Mouse (Mus musculus): ENCODE measurements around the gene Adgre4.
"Not testable (repeated sequence)": the region's sequence is repeated elsewhere in the genome, so short reads cannot be mapped to it uniquely, and the experiment has no call there.

Gene Adgre4

GRCm38 (mm10) chr17:55749786-55750185 lies at the start of gene Adgre4:
Gene Adgre4, plus strand, starts transcription at chr17:55749984.
- no peak for DNase-seq (ENCODE audit: low read depth, low spot score)

DNA sequence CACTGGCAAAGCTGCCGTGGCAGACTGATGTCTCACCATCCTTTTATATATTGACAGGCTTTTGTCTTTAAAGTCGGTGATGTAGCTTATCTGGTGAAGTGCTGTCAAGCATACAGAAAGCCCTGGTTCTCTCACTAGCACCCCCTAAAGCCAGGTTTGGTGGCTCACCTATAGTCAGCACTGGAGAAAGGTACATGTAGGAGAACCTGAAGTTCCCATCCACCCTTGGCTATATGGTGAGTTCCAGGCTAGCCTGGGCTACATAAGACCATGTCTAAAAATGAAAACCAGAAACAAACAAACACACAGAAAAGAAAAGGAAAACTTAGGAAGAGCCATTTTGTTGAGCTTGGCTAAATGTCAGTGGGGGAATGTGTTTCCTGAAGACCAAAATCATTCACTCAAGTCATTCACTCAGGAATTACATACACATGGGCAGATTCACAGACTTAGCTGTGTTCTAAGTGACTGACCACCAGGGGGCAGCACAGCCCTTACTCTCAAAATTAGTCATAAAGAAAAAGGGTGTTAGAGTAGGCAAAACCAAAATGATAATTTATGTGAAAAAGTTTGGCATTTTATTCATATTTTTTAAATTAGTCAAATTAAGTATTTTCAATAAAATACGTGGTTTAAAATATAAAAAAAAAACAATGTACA lies 47.5 kb upstream of the Adgre4 start:
- DNase-seq (ENCODE audit: low read depth, low spot score), result peak; percentile 37

DNA sequence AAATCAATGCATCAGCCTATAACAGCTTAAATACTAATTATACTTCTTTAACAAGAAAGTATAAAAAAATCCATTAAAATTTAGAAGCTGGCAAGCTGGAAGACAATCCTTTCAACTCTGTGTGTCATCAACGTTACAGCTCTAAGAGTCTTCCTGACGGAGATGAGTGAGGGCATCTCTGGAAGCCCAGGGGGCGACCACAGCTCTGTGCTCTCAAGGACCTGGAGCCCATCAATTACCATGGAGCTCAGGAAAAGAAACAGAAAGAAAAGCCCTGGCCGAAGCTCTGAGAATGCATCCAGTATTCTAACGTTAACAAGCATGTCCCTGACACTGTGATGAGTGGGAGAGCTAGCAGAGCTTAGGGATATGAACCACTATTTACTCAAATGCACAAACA lies 46.9 kb upstream of the Adgre4 start:
- no peak for DNase-seq (ENCODE audit: low read depth, low spot score)

DNA sequence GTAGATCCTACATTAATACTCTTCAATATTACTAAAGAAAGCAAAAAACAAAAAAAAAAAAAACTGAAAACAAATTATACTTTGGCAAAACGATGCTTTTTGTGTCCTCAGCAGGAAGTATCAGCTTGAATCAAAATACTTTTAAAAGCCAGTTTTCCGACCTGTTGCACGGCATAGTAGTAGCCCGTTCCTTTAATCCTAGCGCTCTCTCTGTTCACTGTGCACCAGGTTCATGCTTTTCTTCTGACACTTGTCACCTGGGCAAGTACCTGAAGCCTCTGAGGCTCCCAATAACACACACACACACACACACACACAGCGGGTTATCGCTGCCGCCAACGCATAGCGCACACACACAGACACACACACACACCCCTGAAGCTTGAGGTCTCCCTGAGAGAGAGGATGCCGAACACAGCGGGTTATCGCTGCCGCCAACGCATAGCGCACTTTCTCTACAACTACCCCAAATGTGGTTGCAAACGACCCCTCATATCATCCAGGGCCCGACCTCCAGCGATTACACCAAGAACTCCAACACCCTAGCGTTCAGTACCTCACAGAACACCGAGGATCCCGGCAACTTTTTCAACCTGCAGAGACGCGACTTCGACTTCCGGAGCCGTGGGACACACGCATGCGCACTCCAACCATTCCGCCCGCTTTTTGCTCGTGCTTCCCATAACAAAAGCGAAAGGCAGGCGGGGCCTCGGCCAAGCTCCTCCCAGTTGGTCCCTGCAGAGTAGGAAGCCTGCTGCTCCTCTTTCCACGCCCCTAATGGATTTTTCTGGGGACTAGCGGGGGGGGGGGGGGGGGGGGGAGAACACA lies 37.6 kb upstream of the Adgre4 start, which contains the start of gene Pot1b:
Pot1b (minus strand) TSS at position 645 of the 828 bp plus-strand sequence.
- DNase-seq (ENCODE audit: low read depth, low spot score), result peak; percentile 90

DNA sequence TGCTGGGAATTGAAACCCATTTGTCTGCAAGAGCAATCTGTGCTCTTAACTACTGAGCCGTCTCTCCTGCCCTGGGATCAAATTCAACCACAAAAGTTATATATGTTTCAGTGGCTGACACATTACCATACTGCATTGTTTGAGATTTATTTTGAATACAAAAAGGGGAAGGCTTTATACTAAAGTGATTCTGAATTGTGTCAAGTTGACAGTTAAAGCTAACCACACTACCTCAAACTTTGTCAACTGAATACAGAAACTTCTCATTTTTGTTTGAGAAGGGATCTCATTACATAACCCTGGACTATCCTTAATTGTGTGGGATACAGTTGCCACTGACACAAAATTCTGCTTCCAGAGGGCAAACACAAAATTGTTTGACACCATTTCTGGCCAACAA lies 28.5 kb upstream of the Adgre4 start:
- DNase-seq (ENCODE audit: low read depth, low spot score), result no peak

DNA sequence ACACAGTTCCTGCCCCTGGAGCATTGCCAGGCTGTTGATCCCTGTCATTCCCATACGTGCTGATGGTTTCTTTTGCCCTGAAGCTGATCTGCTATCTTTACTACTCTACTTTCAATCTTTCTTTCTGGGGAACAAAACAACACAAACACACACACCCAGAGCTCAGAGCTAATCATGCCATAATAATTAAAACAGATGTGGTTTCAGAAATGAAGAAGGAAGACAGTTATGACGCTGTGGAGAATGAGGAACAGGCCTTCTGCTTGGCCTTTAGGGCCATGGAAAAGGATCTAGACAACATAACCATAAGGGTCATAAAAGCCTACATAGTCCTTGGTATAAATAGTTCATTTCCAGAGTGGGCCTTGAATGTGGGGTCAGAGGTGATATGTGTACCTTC lies 27.5 kb upstream of the Adgre4 start:
- DNase-seq (ENCODE audit: low read depth, low spot score), result no peak

- no peak for DNase-seq (ENCODE audit: low read depth, low spot score)
Measured at GRCm38 (mm10) chr17:55726193-55726592, 23.6 kb upstream of the Adgre4 start.

DNA sequence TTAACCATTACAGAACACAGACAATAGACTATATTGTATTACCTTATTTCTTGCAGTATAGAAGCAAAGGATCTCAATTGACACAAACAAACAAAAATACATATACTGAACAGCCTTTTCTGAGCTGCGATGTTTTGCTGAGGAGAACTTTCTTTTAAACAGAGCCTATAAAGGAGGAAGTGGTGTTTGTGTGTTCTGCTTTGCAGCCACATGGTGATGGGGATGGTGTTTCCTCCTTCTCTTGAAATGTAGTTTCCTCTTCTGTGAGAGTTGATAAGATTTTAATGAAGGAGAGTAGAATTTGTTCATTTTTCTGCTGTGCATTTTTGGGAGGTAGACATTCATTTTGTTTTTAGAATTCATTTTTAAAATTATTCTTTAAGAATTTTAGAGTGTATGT lies 13.1 kb upstream of the Adgre4 start:
- DNase-seq (ENCODE audit: low read depth, low spot score), result no peak

GRCm38 (mm10) chr17:55751170-55751569 lies 1.4 kb downstream of the Adgre4 start:
- no peak for DNase-seq (ENCODE audit: low read depth, low spot score)

GRCm38 (mm10) chr17:55813642-55814041 lies 63.9 kb downstream of the Adgre4 start:
- DNase-seq (ENCODE audit: low read depth, low spot score), result no peak

DNA sequence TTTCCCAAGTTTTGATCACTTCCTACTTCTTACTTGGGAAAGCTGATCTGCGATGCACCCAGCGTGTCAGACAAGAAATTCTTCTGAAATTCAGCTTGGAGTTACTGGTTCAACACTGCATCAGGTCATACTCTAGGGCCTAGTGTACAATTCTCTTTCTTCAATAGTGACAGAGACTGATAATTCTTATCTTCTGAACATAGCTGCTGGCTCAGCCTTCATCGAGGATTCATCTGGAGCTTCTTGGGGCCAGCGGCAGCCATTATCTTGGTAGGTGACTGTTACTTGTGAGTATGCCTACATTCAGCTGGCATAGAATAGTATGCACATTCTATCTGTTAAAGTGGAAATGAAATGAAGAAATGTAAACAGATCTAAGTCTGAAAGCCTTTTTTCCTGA lies 67.1 kb downstream of the Adgre4 start:
- DNase-seq (ENCODE audit: low read depth, low spot score), result no peak

GRCm38 (mm10) chr17:55821566-55821965 lies 71.8 kb downstream of the Adgre4 start:
- DNase-seq (ENCODE audit: low read depth, low spot score), result no peak

DNA sequence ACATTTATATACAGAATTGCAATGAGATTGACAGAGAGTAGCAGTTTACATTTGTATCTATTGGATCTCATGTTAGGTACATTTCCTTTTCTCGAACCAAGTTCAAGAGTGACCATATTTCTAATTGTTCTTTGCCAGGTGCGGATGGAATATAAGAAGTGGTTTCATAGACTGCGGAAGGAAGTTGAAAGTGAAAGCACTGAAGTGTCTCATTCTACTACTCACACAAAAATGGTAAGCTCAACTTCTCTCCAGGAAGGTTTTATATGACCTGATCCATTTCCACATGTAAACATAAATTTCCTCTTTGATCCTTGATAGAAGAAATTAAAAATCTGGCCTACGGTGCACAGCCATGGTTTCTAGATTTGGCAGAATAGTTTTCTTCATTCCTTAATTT lies 93.3 kb downstream of the Adgre4 start:
- DNase-seq (ENCODE audit: low read depth, low spot score), result no peak

- DNase-seq (ENCODE audit: low read depth, low spot score), result no peak
Measured at GRCm38 (mm10) chr17:55877184-55877583, 127.4 kb downstream of the Adgre4 start.

GRCm38 (mm10) chr17:55878282-55878635 lies 128.5 kb downstream of the Adgre4 start:
- not testable (repeated sequence) for DNase-seq (ENCODE audit: low read depth, low spot score)

DNA sequence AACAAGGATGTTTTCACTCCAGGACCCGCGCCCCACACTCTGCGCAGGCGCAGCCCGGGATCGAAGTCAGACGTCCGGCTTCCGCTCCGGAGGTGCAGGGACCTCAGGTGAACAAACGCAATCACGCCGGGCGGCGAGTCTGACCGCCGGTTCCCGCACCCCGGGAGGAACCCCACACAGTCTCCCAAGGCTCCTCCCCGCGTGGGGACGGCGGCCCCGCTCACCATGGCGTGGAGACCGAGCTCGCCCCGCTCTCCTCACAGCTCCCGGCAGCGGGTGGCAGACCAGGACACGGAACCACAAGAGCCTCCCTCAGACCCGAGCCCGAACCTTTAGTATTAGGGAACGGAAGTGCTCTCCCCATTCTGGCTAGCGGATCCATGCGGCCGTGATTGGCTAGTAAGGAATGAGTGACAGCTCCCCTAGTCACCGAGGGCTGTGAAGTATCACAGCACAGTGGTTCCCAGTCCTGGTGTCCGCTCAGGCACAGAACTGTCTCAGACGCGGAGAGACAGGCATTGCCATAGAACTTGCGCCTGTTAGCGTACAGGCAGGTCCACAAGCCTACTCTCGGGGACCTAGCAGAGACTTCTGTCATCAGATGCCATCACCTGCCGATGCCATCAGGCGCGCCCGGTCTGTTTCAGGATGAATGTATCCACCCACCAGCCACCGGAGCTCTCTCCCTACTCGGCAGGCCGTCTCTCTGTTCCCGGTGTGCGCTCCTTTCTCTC lies 129.0 kb downstream of the Adgre4 start, which contains the start of gene Zfp119a:
Zfp119a (minus strand) TSS at position 295 of the 734 bp plus-strand sequence.
- DNase-seq (ENCODE audit: low read depth, low spot score), result peak; percentile 84

DNA sequence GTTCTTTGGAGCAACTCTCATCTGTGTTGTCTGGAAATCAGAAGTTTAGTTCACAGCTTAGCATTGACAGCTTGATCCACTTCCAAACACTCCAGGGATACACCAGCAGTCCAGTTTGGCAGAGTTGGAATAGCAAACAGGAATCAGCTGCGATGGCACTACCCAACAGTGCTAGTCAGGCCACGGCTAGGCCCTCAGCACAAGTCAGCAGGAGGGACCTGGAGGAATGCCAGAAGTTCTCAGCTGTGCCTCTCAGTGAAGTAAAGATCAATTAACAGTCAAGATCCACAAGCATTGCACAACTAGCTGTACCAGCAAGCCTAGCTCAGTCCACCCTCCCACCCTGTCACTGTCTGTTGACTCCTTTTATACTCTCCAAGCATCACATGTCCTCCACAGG lies 133.8 kb downstream of the Adgre4 start:
- DNase-seq (ENCODE audit: low read depth, low spot score), result no peak

DNA sequence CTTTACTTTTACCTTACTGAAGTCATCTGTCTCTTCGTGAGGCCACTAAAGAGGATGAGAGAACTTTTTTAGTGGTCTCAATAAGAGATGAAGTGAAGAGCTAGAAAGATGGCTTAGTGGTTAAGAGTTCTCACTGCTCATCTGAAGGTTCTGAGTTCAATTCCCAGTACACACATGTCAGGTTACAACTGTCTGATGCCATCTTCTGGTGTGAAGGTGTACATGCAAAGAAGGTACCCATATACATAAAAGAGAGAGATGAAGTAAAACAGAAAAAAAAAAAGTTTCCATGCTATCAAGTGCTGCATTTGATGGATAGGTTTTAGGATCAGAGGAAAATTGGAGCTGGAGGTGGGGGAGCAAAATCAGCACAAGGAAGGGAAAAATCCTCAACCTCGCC lies 135.1 kb downstream of the Adgre4 start:
- DNase-seq (ENCODE audit: low read depth, low spot score), result no peak

DNA sequence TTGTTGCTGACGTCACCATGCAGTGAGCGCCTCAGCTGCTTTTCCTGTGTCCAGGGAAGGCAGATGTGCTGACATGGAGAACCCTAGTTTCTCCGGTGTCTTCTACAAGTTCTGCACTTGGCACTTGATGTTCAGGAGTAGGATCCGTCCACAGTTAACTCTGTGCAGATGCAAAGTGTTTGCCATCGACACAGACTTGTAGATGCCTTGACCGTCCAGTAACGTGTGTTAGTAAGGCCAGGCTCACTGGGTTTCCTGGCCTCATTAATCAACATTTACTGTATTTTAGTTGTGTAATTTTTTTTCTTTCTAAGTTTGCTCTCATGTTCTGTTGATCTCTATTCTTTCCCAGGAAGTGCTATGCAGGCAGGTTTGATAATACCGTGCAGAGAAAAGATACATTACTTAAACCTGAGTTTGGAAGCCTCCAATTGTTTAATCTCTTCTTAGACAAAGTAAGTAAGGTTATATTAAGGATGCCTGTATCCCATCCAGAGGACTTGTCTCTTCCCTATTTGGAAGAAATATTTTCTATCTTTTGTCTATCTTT lies 142.7 kb downstream of the Adgre4 start:
- DNase-seq (ENCODE audit: low read depth, low spot score), result not testable (repeated sequence)

- no peak for DNase-seq (ENCODE audit: low read depth, low spot score)
Measured at GRCm38 (mm10) chr17:55903087-55903486, 153.3 kb downstream of the Adgre4 start.
